Mouse (Mus musculus) erythroid progenitor cell, adult 5-6 weeks (primary cell): ENCODE data around the gene Gpi1. TPM values are rescaled to one million over a fixed set of nuclear protein-coding genes. Genes with fewer than 3 reads are reported as not detected.
"Not testable (repeated sequence)": the region's sequence is repeated elsewhere in the genome, so short reads cannot be mapped to it uniquely, and the experiment has no call there.

Experiments used
- ATAC-seq: replicated peaks from 2 replicates; pipeline ENCODE4 v1.8.0; 2016; ENCODE audit warnings: moderate number of reproducible peaks, mild to moderate bottlenecking, moderate TSS enrichment, inconsistent platforms; ENCODE audit not compliant: poor library complexity, low FRiP score, severe bottlenecking
- total RNA-seq, 2 experiments: library from RNA; stranded (forward) in 1 of 2; stranded (reverse) in 1 of 2; fragments of 150-400 nt in 1 of 2; fragments of 186-747, 209-891 nt in 1 of 2; gene quantifications; 2 replicates each; pipeline versions ENCODE4 v1.2.3 to v1.2.4; 2015 to 2017; ENCODE audit warnings: low replicate concordance in 2 of 2

Gene Gpi1
- total RNA-seq, 2 experiments from 2014 or later: 60.7 to 119 TPM

DNA sequence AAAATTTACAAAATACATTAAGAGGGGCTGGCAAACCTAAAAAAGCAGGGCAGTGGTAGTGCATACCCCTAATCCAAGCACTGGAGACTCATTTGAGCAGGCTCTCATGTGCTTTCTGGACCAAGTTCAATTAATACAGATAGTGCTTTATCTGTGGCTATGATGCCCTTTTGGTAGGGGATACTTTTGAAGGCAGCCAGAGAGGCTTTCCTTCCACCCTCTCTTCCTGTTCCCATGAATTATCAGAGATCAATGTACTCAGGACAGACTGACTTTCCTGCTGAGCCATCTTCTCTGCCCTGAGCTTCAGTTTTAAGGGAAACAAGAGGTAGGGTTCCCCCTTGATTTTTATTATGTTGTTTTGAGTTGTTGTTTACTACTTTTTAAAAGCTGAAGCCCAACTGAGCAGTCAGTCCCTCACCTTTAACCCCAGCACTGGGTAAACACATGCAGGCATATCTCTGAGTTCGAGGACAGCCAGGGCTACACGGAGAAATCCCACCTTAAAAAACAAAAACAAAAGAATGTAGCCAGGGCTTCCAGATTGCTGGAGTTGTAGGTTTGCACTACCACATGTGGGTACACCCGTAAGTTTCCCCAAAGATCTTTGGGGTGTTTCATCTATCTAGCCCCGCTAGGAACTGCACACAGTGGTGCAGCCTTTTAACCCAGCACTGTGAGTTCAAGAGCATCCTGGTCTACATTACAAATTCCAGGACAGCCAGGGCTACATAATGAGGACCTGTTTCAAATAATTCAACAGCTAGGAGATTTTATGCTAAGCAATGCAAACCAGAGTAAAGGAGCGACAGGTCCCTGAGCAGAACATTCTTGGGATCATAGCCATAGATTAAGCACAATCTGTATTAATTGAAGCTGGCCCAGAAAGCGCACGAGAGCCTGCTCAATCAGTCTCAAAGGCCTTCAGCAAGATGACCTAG lies 2.9 kb upstream of the Gpi1 start:
- ATAC-seq: no peak

DNA sequence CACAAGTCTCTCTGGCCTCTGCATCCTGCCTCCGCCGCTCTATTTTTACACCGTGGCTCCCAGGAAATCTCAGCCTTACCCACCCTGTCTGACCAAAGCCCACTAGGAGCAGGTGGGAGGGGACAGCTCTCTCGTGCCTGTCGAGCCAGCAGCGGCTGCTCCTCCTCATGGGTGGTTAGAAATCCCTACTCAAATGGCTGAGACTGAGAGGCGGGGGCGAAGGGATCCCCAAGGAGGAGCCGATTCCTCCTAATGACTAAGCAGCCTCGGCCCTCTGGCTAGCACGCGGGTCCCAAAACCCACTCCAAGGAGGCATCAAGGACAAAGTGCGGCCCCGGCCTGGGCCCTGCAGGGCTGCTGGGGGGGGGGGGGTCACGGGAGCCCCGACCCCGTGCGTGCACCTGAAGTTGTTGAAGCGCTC lies 435 bp downstream of the Gpi1 start:
- no peak for ATAC-seq

DNA sequence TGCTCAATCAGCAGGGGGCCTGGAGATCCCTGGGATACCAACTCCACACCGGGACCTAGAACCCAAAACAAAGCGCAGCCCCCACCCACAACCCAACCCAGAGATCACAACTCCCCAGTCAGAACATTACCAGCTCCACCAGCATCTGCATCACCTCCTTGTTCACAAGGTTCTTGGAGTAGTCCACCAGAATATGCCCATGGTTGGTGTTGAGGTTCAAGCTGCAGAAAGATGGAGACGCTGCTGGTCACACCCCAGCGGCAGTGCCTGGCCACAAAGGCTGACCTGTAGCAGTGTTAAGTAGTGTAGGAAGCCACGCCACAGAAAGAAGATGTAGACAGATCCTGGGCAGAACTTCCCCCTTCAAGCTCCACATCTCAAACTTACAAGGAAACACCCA lies 983 bp downstream of the Gpi1 start:
- no peak for ATAC-seq

DNA sequence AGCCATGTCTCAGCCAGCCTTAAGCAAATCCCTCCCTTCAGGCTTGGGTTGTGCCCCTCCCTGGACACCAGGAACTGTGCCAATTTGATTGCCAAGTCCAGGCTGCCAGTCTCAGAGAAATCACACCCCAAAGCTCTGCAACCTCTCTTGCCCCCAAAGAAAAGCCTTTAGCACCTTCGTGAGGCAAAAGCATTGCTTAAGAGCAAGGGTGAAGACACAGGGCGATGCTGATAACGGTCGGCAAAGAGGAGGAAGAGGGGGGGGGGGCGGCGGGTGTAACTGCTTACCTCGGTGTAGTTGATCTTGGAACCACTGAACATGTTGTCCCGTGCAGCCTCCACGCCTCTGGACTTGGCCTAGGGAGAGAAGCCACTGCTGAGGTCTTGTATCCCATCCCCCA lies 1.5 kb downstream of the Gpi1 start:
- ATAC-seq: no peak

- ATAC-seq: no peak
Measured at GRCm38 (mm10) chr7:34226846-34227245, 3.3 kb downstream of the Gpi1 start.

DNA sequence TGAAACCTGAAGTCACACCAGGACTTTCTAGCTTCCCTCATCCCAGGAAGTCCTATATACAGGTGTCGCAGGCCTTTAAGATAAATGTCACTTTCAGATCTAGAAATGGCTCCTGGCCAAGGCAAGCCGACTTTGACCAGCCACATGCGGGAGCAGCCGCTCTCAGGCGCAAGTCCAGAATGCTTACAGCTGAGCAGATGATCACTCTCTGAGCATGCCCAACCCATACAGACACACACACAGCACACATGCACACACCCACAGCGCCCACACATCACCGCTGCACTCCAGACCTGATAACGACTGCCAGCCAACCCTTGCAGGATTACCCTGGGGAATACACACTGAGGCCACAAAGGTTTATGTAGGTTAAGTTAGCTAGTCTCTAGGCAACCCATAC lies 4.0 kb downstream of the Gpi1 start:
- no peak for ATAC-seq

- ATAC-seq: no peak
Measured at GRCm38 (mm10) chr7:34224308-34224707, 5.8 kb downstream of the Gpi1 start.

DNA sequence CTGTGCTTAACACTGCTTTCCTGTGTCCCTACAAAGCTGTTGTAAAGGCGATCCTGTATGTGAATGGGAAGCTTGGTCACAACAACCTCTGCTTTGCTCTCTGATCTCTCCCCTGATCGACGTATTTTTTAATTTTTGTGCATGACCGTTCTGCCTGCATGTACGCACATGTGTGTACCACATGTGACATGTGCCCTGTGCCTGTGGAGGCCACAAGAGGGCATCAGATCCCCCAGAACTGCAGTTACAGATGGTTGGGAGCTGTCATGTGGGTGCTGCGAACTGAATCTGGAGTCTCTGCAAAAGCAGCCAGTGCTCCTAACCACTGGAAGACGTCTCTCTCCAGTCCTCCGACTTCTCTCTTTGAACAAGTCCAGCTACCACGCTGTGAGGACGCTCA lies 7.8 kb downstream of the Gpi1 start:
- no peak for ATAC-seq

DNA sequence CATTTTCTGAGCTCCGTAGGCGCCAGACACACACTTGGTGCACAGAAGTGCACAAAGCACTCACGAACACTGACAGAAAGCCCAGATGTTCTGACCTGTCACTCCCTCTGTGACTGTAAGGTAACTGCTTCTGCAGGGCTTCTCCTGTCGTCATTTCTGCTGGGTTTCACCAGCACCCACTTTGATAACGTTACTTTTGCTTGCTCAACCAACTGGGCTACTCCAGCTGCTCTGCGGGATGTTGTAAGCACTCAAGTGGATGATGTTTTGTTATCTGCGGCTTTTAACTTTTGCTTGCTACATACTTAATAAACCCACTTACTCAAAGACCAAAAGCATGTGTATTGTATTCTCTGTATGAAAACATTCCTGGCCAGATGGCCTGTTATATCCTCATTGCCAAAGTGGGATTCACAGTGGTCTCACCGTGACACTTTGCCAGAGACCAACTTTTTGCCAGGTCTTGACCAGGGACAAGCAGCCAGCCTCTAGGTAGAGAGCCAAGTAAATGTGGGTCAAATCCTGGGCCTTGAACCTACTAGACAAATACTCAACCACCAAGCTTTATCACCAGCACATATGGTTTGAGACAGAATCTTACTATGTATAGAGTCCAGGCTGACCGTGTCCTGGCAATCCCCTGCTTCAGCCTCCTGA lies 8.4 kb downstream of the Gpi1 start:
- no peak for ATAC-seq

- ATAC-seq: no peak
Measured at GRCm38 (mm10) chr7:34218496-34218895, 11.6 kb downstream of the Gpi1 start.

GRCm38 (mm10) chr7:34216474-34216873 lies 13.7 kb downstream of the Gpi1 start:
- no peak for ATAC-seq

DNA sequence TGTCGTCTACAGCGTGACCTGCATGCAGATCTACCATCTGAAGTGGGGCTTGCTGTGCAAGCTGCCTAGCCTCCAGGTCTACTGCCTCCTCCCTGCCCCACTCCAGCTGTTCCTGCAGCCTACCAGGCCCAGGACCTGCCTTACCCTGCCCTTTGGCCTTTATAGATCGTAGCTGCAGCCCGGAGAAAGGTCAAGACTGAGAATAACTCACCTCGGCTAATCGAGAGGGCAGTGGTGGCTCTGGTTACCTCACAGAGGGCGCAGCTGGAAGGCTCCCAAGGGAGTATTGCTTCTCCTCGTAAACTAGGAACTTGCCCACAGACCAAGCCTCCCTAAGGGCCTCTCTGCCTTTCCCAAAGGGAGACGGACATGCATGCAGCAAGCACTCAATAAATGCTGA lies 14.7 kb downstream of the Gpi1 start:
- ATAC-seq: no peak

- no peak for ATAC-seq
Measured at GRCm38 (mm10) chr7:34214644-34215043, 15.5 kb downstream of the Gpi1 start.

GRCm38 (mm10) chr7:34213281-34213680 lies 16.9 kb downstream of the Gpi1 start:
- ATAC-seq: no peak

DNA sequence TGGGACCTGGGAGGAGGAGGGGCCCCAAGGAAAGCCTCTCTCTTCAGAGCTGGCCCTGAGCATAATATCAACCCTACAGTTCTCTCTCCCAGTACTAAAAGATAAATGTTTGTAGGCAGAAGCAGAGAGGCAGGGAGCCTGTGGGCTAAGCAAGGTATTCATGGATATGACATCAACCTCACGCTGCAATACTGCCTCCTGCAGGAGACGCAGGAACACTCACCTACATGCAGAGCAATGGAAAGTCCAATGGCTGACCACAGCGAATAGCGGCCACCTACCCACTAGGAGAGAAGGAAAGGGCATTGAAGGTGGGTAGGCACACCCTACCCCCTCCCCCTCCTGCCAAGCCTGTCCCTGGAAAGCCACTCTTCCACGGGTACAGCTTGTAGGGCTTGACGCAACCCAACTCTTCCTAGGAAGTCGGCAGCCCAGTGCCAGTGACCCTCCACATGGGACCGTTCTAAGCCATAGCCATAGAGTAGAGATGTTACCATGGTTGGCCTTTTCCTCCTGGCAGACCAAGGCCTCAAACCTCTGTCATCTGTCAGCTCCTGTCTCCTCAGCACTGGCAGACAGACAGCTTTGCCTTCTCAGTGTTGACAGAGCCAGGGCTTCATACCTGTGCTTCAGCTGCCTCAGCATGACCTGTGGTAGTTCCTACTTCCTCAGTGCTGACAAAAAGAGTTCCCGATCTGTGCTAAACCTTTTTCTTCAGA lies 21.9 kb downstream of the Gpi1 start:
- ATAC-seq: no peak

DNA sequence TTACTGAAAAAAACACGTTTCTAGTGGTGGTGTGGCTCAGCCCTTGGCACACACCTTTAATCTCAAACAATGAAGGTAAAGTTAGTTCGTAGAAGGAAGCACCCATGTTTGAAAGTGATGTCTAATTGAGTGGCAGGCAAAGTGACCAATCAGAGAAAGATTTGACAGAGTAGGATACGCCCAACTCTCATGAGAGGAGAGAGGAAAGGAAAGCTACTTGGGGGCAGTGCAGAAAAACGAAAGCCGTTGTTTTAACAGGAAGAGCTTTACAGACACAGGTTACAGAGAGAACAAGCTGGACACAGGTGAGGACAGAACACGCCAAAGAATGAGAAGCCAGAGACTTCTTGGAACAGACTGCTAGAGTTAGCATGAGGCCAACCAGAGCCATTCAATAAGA lies 23.8 kb downstream of the Gpi1 start:
- ATAC-seq: no peak

GRCm38 (mm10) chr7:34202147-34202546 lies 28.0 kb downstream of the Gpi1 start:
- ATAC-seq: not testable (repeated sequence)

DNA sequence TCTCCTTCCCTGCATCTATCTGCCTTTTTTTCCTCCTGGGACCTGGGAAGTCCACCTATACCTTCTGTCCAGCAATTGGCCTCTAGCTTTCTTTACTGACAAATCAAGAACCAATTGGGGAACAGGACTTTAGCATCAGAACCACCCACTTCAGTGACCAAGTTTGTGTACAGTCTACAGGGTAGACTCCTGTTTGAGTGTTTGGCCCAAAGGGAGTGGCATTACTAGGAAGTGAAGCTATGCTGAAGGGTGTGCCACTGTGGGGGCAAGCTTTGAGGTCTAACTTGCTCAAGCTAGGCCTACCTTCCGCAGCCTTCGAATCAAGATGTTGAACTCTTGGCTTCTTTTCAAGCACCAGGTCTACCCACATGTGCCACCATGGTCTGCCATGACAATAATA lies 29.3 kb downstream of the Gpi1 start:
- no peak for ATAC-seq

- peak; percentile 52; the same call in 1 of the 2 replicates for ATAC-seq
Measured at GRCm38 (mm10) chr7:34198346-34198745, 31.8 kb downstream of the Gpi1 start.
